ENCODE assay signal across 25 mouse cellular contexts in the genomic region with DNA sequence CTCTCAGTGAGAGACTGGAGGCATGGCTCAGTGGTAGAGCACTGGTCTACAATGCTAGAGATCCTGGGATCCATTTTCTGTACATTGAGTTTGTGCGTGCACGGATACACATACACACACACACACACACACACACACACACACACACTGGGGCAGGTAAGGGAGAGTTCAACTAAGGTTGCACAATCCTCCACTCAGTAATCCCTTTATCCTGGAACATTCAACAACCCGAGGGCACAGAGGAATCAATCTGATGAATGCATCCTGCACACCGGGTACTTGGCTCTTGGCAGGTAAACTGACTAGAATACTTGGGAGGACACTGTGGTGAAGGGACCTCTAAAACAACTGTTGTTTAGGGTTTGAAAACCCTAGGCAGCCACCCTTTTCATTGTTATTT.
"Had no signal": no experiment of that assay in that cellular context is flagged by ENCODE, and none has a peak within 500 bp of the region (broad histone marks: within the 10 kb centered on the region; RNA-seq: fewer than 3 reads in every experiment).

No protein-coding gene starts in this region.

- H3K27ac ChIP-seq: heart, embryonic 10.5 days; hindbrain, embryonic 10.5 days; hindbrain, embryonic 12.5 days; hindbrain, embryonic 14.5 days; layer of hippocampus, adult 2 months; limb, embryonic 13.5 days; limb, embryonic 15.5 days had no signal

- H3K27me3 ChIP-seq: hindbrain, embryonic 12.5 days; limb, embryonic 13.5 days; limb, embryonic 15.5 days had no signal

- H3K4me3 ChIP-seq: heart, embryonic 10.5 days; heart, embryonic 12.5 days; hindbrain, embryonic 10.5 days; hindbrain, embryonic 12.5 days; layer of hippocampus, adult 2 months; limb, embryonic 13.5 days; limb, embryonic 15.5 days had no signal

- H3K9ac ChIP-seq: forebrain, postnatal 0 days; heart, embryonic 12.5 days; hindbrain, embryonic 12.5 days; hindbrain, embryonic 14.5 days; limb, embryonic 13.5 days; limb, embryonic 15.5 days had no signal

- H3K9me3 ChIP-seq: heart, embryonic 10.5 days; hindbrain, embryonic 12.5 days; limb, embryonic 13.5 days; limb, embryonic 15.5 days had no signal

- ATAC-seq: forebrain, postnatal 0 days; inflammation-experienced regulatory T-cells, adult 6 months; intestine, postnatal 0 days had no signal

- H3K4me1 ChIP-seq: limb, embryonic 13.5 days; limb, embryonic 15.5 days had no signal

- DNase-seq: forebrain, postnatal 0 days; gastrocnemius, postnatal 14 days; gastrocnemius, postnatal 36 days; heart, adult 18-20 months; heart, postnatal 10 days; heart, postnatal 4 days; kidney, adult 18-20 months; kidney, adult 8-10 months; kidney, postnatal 10 days; kidney, postnatal 25 days; kidney, postnatal 4 days; layer of hippocampus, adult 9-11 months; layer of hippocampus, postnatal 36 days; left cerebral cortex, postnatal 4 days had no signal

- H3K4me2 ChIP-seq: heart, embryonic 12.5 days; hindbrain, embryonic 12.5 days; hindbrain, embryonic 14.5 days; limb, embryonic 13.5 days; limb, embryonic 15.5 days; liver, embryonic 11.5 days had no signal
